Comparison of ENCODE assay signal across 8 mouse cellular contexts in the genomic region with DNA sequence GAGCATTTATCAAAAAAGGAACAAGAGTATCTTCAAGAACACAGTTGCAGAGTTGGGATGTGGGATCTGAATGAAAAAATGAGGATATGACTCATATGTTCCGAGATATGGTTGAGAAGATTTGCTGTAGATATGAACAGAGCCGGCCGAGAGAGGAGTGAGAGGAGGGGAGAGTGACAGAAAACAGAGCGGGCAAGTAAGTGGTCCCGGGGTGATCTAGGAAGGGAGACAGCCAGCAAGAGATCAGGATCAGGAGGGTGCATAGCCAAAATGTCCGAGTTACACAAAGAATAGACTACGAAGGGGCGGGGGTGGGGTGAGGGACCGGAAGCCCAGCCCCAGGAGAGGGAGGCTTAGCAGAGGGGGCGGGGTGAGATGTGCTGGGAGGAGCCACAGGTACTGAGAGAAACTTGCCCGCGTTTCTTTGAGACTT.
DNase-seq lines count a peak whose midpoint lies in the region; ATAC-seq lines count a peak whose summit lies in the region.

No protein-coding gene starts in this region.

- DNase-seq in hindbrain, embryonic 10.5 days (ENCODE audit: low spot score), result peak; percentile 9
- DNase-seq in NIH3T3 (ENCODE audit: low read depth), result peak; percentile 32
- DNase-seq in limb, embryonic 11.5 days (ENCODE audit: low spot score), result peak; percentile 27
- DNase-seq in thymus, postnatal 4 days, result peak; percentile 69
- DNase-seq in gastrocnemius, adult 18-20 months (ENCODE audit: low spot score), result no peak

- H3K36me3 ChIP-seq in hindbrain, embryonic 10.5 days, result no peaks in the 10 kb centered on the region
- H3K36me3 ChIP-seq in hindbrain, embryonic 13.5 days, result no peaks in the 10 kb centered on the region
- H3K36me3 ChIP-seq in forebrain, embryonic 13.5 days (ENCODE audit: poor library complexity, severe bottlenecking), result no peaks in the 10 kb centered on the region
- no peaks in the 10 kb centered on the region for H3K36me3 ChIP-seq in limb, embryonic 11.5 days (ENCODE audit: control insufficient read depth, insufficient read depth, low read length)
- H3K36me3 ChIP-seq in midbrain, embryonic 12.5 days, result no peaks in the 10 kb centered on the region

- no peak overlapping the region for H3K9ac ChIP-seq in hindbrain, embryonic 13.5 days
- no peak overlapping the region for H3K9ac ChIP-seq in forebrain, embryonic 13.5 days
- H3K9ac ChIP-seq in limb, embryonic 11.5 days (ENCODE audit: low read length), result no peak overlapping the region
- H3K9ac ChIP-seq in midbrain, embryonic 12.5 days (replicated peaks), result no peak overlapping the region

- peak overlapping the region; percentile 23 for H3K4me3 ChIP-seq in hindbrain, embryonic 10.5 days
- H3K4me3 ChIP-seq in hindbrain, embryonic 13.5 days, result no peak overlapping the region
- H3K4me3 ChIP-seq in forebrain, embryonic 13.5 days, result no peak overlapping the region; the same call in 1 of the 2 replicates
- no peak overlapping the region for H3K4me3 ChIP-seq in limb, embryonic 11.5 days (ENCODE audit: low read depth, low read length)
- no peak overlapping the region for H3K4me3 ChIP-seq in midbrain, embryonic 12.5 days

- no peaks in the 10 kb centered on the region for H3K9me3 ChIP-seq in hindbrain, embryonic 10.5 days
- H3K9me3 ChIP-seq in hindbrain, embryonic 13.5 days, result no peaks in the 10 kb centered on the region
- no peaks in the 10 kb centered on the region for H3K9me3 ChIP-seq in forebrain, embryonic 13.5 days (replicated peaks)
- no peaks in the 10 kb centered on the region; the same call in 1 of the 2 replicates for H3K9me3 ChIP-seq in limb, embryonic 11.5 days (ENCODE audit: control insufficient read depth, low read length)
- no peaks in the 10 kb centered on the region for H3K9me3 ChIP-seq in midbrain, embryonic 12.5 days

- H3K27ac ChIP-seq in hindbrain, embryonic 10.5 days, result no peak overlapping the region
- H3K27ac ChIP-seq in hindbrain, embryonic 13.5 days, result no peak overlapping the region
- no peak overlapping the region for H3K27ac ChIP-seq in forebrain, embryonic 13.5 days
- H3K27ac ChIP-seq in limb, embryonic 11.5 days (replicated peaks; ENCODE audit: low read depth, low read length), result no peak overlapping the region
- H3K27ac ChIP-seq in midbrain, embryonic 12.5 days (replicated peaks), result no peak overlapping the region

- no peaks in the 10 kb centered on the region for H3K27me3 ChIP-seq in hindbrain, embryonic 10.5 days (ENCODE audit: insufficient read depth, poor library complexity, severe bottlenecking)
- H3K27me3 ChIP-seq in hindbrain, embryonic 13.5 days, result no peaks in the 10 kb centered on the region
- no peaks in the 10 kb centered on the region for H3K27me3 ChIP-seq in forebrain, embryonic 13.5 days
- no peaks in the 10 kb centered on the region for H3K27me3 ChIP-seq in limb, embryonic 11.5 days (ENCODE audit: control insufficient read depth, insufficient read depth, low read length)
- H3K27me3 ChIP-seq in midbrain, embryonic 12.5 days, result no peaks in the 10 kb centered on the region

- H3K4me1 ChIP-seq in hindbrain, embryonic 10.5 days (replicated peaks), result peaks cover 4% of the 10 kb centered on the region
- H3K4me1 ChIP-seq in hindbrain, embryonic 13.5 days (replicated peaks), result 0 out of 2 replicates have a peak, but pooled peaks cover 4% of the 10 kb centered on the region
- H3K4me1 ChIP-seq in forebrain, embryonic 13.5 days, result no peaks in the 10 kb centered on the region
- H3K4me1 ChIP-seq in limb, embryonic 11.5 days (ENCODE audit: control insufficient read depth, insufficient read depth, low read length), result 0 out of 2 replicates have a peak, but pooled peaks cover 2% of the 10 kb centered on the region
- no peaks in the 10 kb centered on the region for H3K4me1 ChIP-seq in midbrain, embryonic 12.5 days

- no peak for ATAC-seq in hindbrain, embryonic 13.5 days (ENCODE audit: low FRiP score)
- no peak for ATAC-seq in forebrain, embryonic 13.5 days
- ATAC-seq in limb, embryonic 11.5 days (ENCODE audit: insufficient number of reproducible peaks, low FRiP score, low TSS enrichment, low read depth), result no peak
- ATAC-seq in midbrain, embryonic 12.5 days (ENCODE audit: low FRiP score, low read depth), result 0 out of 2 replicates have a peak, but pooled peaks have one; percentile 27

- 45% methylated on average over 12 of the region's 12 CpGs for WGBS in hindbrain, embryonic 10.5 days
- WGBS in hindbrain, embryonic 13.5 days, result 48% methylated on average over 12 of the region's 12 CpGs
- WGBS in forebrain, embryonic 13.5 days, result 46% methylated on average over 12 of the region's 12 CpGs
- WGBS in limb, embryonic 11.5 days, result 43% methylated on average over 12 of the region's 12 CpGs
- 41% methylated on average over 12 of the region's 12 CpGs for WGBS in midbrain, embryonic 12.5 days

- H3K4me2 ChIP-seq in hindbrain, embryonic 13.5 days, result no peak overlapping the region
- H3K4me2 ChIP-seq in forebrain, embryonic 13.5 days, result peak overlapping the region; percentile 35
- no peak overlapping the region for H3K4me2 ChIP-seq in limb, embryonic 11.5 days (ENCODE audit: low read depth, severe bottlenecking)
- peak overlapping the region; percentile 28 for H3K4me2 ChIP-seq in midbrain, embryonic 12.5 days (replicated peaks)

Comparison
In these comparisons a context has a peak if more than half of its experiments do, and no peak if none do; other contexts are left out.
1. H3K4me2 ChIP-seq: peak in forebrain, embryonic 13.5 days (single experiment) and midbrain, embryonic 12.5 days (single experiment); none in hindbrain, embryonic 13.5 days (single experiment) and limb, embryonic 11.5 days (single experiment).